Mouse (Mus musculus): ENCODE measurements around the gene Tsc22d2.
A peak's percentile ranks its signal among the peaks of the same experiment; 100 is the strongest.

DNA sequence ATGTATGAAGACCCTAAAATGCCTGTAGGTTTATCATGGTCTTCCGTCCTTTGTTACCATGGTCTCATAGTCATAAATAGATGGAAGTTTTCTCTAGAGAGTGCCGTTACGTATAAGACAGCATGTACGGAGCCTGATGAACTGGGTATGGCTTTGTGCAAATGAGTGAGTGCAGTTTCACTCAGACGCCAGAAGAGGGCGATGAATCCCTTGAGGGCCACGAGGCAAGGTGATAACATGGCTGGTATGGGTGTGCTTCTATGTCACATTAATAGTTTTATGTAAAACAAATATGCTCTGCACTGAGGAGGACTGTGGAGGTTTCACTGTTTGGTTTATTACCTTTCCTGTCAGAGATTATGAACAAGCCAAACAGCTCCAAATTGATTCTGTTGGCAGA, 71.4 kb downstream of the Tsc22d2 start:
- TF ChIP-seq CTCF (IDR thresholded peaks at IDR 0.05; ENCODE audit: control insufficient read depth, insufficient read depth, insufficient replicate concordance, low read depth, low read length) (peak; percentile 83; the same call in 1 of the 2 replicates), POLR2A (IDR thresholded peaks at IDR 0.05; ENCODE audit: control insufficient read depth, low read depth, low read length) (no peak)

Measured in testis, adult 2 months (tissue).